Mouse (Mus musculus): Measurements from ENCODE around the gene Ankrd50.

DNA sequence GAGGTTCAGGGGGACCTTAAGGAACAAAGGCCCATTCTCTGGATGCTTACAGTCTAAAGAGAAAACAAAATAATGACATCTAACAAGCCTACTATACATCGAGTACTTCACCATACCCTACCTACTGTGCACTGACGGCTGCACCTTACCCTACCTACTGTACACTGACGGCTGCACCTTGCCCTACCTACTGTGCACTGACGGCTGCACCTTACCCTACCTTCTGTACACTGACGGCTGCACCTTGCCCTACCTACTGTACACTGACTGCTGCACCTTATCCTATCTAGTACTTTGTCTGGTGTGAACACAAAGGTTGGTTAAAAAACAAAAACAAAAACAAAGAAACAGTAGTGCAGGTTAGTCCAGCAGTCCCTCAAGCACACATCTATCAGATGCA, 18.5 kb downstream of the Ankrd50 start:
- no peak for TF ChIP-seq GATA1 (IDR thresholded peaks at IDR 0.05; ENCODE audit: low read length)
- TF ChIP-seq TAL1 (IDR thresholded peaks at IDR 0.05; ENCODE audit: low read length): no peak

All from erythroblast, embryonic 14.5 days (primary cell).